Mouse (Mus musculus): Measurements from ENCODE around the gene Ppp4c.

DNA sequence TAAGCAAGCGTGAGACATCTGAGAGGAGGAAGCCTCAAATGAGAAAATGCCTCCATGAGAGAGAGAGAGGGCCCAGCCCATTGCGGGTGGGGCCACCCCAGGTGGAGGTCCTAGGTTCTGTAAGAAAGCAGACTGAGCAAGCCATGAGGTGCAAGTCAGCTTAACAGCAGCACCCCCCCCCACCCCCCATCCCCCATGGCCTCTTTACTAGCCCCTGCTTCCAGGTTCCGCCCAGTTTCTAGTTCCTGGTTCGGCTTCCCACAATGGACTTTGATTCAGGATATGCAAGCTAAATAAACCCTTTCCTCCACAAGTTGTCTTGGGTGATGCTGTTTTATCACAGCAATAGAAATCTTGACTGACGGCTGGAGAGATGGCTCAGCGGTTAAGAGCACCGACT, 43.5 kb downstream of the Ppp4c start:
- TF ChIP-seq CTCF (IDR thresholded peaks at IDR 0.05; ENCODE audit: low read depth, low read length) (no peak), POLR2A (IDR thresholded peaks at IDR 0.05; ENCODE audit: borderline replicate concordance, low read depth, low read length) (no peak)
